Comparison of ENCODE assay signal across 9 mouse cellular contexts in genomic region chr5:68112430-68113036, GRCm38 (mm10).
DNase-seq lines count a peak whose midpoint lies in the region; ATAC-seq and TF ChIP-seq lines count a peak whose summit lies in the region.
"Had no signal": no experiment of that assay in that cellular context is flagged by ENCODE, and none has a peak within 500 bp of the region (broad histone marks: within the 10 kb centered on the region; RNA-seq: fewer than 3 reads in every experiment).

No protein-coding gene starts in this region.

- no peak overlapping the region for H3K27ac ChIP-seq in heart, adult 2 months
- no peak overlapping the region for H3K27ac ChIP-seq in CH12.LX (ENCODE audit: insufficient read depth, low read depth)
- H3K27ac ChIP-seq: liver, embryonic 14.5 days had no signal

- TF ChIP-seq CTCF in heart, adult 2 months (IDR thresholded peaks at IDR 0.05): peak; percentile 52
- peak in 1 of 2 experiments; percentile 68; a peak in 2 of 4 replicates for TF ChIP-seq CTCF in CH12.LX (conservative IDR thresholded peaks at IDR 0.05 in 1 of 2, IDR thresholded peaks at IDR 0.05 in 1 of 2; ENCODE audit: low read depth in 2 of 2, low read length in 2 of 2)

- 52% methylated on average over 6 of the region's 6 CpGs for WGBS in heart, adult 2 months

- dilution Hi-C loops in CH12.LX (cut with MboI; ENCODE audit: extremely low pct_ligation_motif_present, extremely low pct_unique_long_range_greater_than_20kb, low sequenced_read_pairs): no loop called here

- H3K4me3 ChIP-seq in heart, adult 2 months: no peak overlapping the region
- H3K4me3 ChIP-seq in CH12.LX (replicated peaks in 1 of 3; ENCODE audit: low read depth in 2 of 3, low read length in 2 of 3, poor library complexity in 1 of 3): no peak overlapping the region

- no peaks in the 10 kb centered on the region for H3K79me2 ChIP-seq in heart, adult 2 months (replicated peaks; ENCODE audit: control insufficient read depth, insufficient read depth, low read length)
- no peaks in the 10 kb centered on the region for H3K79me2 ChIP-seq in CH12.LX (replicated peaks; ENCODE audit: control insufficient read depth, extremely low read depth, insufficient read depth, poor library complexity, severe bottlenecking)

- DNase-seq in heart, adult 2 months: no peak
- DNase-seq in heart, postnatal 25 days (ENCODE audit: low spot score): no peak
- DNase-seq in CH12.LX (ENCODE audit: extremely low read depth): peak; percentile 29
- peak; percentile 11 to 51 for DNase-seq in cerebellum, postnatal 36 days
- DNase-seq in left cerebral cortex, adult 18-20 months (ENCODE audit: low spot score in 2 of 2): peak; percentile 42 to 53
- DNase-seq in urinary bladder, postnatal 25 days (ENCODE audit: low spot score): no peak
- no peak for DNase-seq in kidney, postnatal 36 days

- ATAC-seq in megakaryocyte, adult 5-6 weeks (ENCODE audit: poor library complexity, severe bottlenecking): no peak

- in situ Hi-C loops in CH12.LX (cut with MboI; ENCODE audit: low pct_ligation_motif_present, low pct_unique_long_range_greater_than_20kb, low sequenced_read_pairs): loop anchor here (10.0 to 25.0 kb wide), 3 partner anchors 88 to 575 kb away; no protein-coding TSS in a partner anchor

- no peaks in the 10 kb centered on the region for H3K9me3 ChIP-seq in CH12.LX (replicated peaks; ENCODE audit: low read length)

- TF ChIP-seq EP300 in heart, adult 2 months (IDR thresholded peaks at IDR 0.05; ENCODE audit: insufficient read depth, low read depth, low read length): no peak
- TF ChIP-seq EP300 in CH12.LX (IDR thresholded peaks at IDR 0.05; ENCODE audit: low read length): no peak

- H3K9ac ChIP-seq in heart, adult 2 months (ENCODE audit: low read depth, low read length): no peak overlapping the region
- no peak overlapping the region for H3K9ac ChIP-seq in CH12.LX (ENCODE audit: insufficient read depth, low read depth)
- H3K9ac ChIP-seq: liver, embryonic 14.5 days had no signal

- H3K27me3 ChIP-seq in heart, adult 2 months (ENCODE audit: control insufficient read depth, insufficient read depth, low read length): no peaks in the 10 kb centered on the region
- no peaks in the 10 kb centered on the region for H3K27me3 ChIP-seq in CH12.LX (replicated peaks)

- no peak for TF ChIP-seq POLR2A in heart, adult 2 months (IDR thresholded peaks at IDR 0.05; ENCODE audit: insufficient read depth, low read depth, low read length)
- TF ChIP-seq POLR2A in CH12.LX (IDR thresholded peaks at IDR 0.05; ENCODE audit: low read depth, low read length): no peak

- no peak overlapping the region for H3K4me2 ChIP-seq in CH12.LX (ENCODE audit: insufficient read depth, low read depth, poor library complexity, severe bottlenecking)

- no peaks in the 10 kb centered on the region for H3K36me3 ChIP-seq in heart, adult 2 months (ENCODE audit: control insufficient read depth, insufficient read depth, low read length)
- H3K36me3 ChIP-seq in CH12.LX (replicated peaks in 1 of 2; ENCODE audit: control insufficient read depth in 1 of 2, insufficient read depth in 1 of 2, low read length in 1 of 2): no peaks in the 10 kb centered on the region

- intact Hi-C loops in heart, adult 2 months (cut with DNase I): loop anchor here (10.0 kb wide), 1 partner anchor 358 kb away; no protein-coding TSS in a partner anchor
- intact Hi-C loops in heart, postnatal 25 days (cut with DNase I): loop anchor here (10.0 kb wide), 1 partner anchor 358 kb away; no protein-coding TSS in a partner anchor

- TF ChIP-seq RAD21 in CH12.LX (IDR thresholded peaks at IDR 0.05; ENCODE audit: low read depth, low read length): peak; percentile 64

- no peaks in the 10 kb centered on the region for H3K4me1 ChIP-seq in heart, adult 2 months (ENCODE audit: control insufficient read depth, insufficient read depth, low read length)
- H3K4me1 ChIP-seq in CH12.LX (ENCODE audit: control insufficient read depth in 1 of 2, insufficient read depth in 2 of 2): no peaks in the 10 kb centered on the region; a peak in 1 of 4 replicates

TF ChIP-seq in CH12.LX, 34 proteins besides CTCF, POLR2A, EP300 and RAD21:
- peak; percentile 77 for TF ChIP-seq SMC3 (IDR thresholded peaks at IDR 0.05; ENCODE audit: low read depth, low read length)
- TF ChIP-seq KAT2A (IDR thresholded peaks at IDR 0.05; ENCODE audit: insufficient replicate concordance, low read length): no peak
- no peak for TF ChIP-seq ZMIZ1 (IDR thresholded peaks at IDR 0.05; ENCODE audit: low read depth, low read length)
- TF ChIP-seq ZC3H11A (IDR thresholded peaks at IDR 0.05; ENCODE audit: low read depth, low read length): peak; percentile 23; the same call in 1 of the 2 replicates

Comparison
In these comparisons a context has a peak if more than half of its experiments do, and no peak if none do; other contexts are left out.
1. DNase-seq: peak in CH12.LX (single experiment), cerebellum, postnatal 36 days (2 of 2) and left cerebral cortex, adult 18-20 months (2 of 2); none in heart, adult 2 months (0 of 2), heart, postnatal 25 days (single experiment), urinary bladder, postnatal 25 days (single experiment) and kidney, postnatal 36 days (0 of 2).